Mouse (Mus musculus): ENCODE results near the gene Theg. TPM values are rescaled to one million over a fixed set of nuclear protein-coding genes. Genes with fewer than 3 reads are reported as not detected.

Gene Theg
- total RNA-seq, 2 experiments from 2014 or later = not detected

GRCm38 (mm10) chr10:79594872-79595589 lies 7.9 kb upstream of the Theg start:
- DNase-seq (ENCODE audit: low spot score) = peak; percentile 75

GRCm38 (mm10) chr10:79594111-79594510 lies 7.0 kb upstream of the Theg start:
- no peak for DNase-seq (ENCODE audit: low spot score)

- no peak for DNase-seq (ENCODE audit: low spot score)
Measured at GRCm38 (mm10) chr10:79590702-79591101, 3.6 kb upstream of the Theg start.

GRCm38 (mm10) chr10:79587752-79588126 lies 608 bp upstream of the Theg start:
- DNase-seq (ENCODE audit: low spot score) = no peak

- no peak for DNase-seq (ENCODE audit: low spot score)
Measured at GRCm38 (mm10) chr10:79586243-79586642, 888 bp downstream of the Theg start.

GRCm38 (mm10) chr10:79585723-79586122 lies 1.4 kb downstream of the Theg start:
- no peak for DNase-seq (ENCODE audit: low spot score)

GRCm38 (mm10) chr10:79585136-79585535 lies 2.0 kb downstream of the Theg start:
- no peak for DNase-seq (ENCODE audit: low spot score)

GRCm38 (mm10) chr10:79584426-79584825 lies 2.7 kb downstream of the Theg start:
- no peak for DNase-seq (ENCODE audit: low spot score)

GRCm38 (mm10) chr10:79584021-79584420 lies 3.1 kb downstream of the Theg start:
- DNase-seq (ENCODE audit: low spot score) = no peak

- no peak for DNase-seq (ENCODE audit: low spot score)
Measured at GRCm38 (mm10) chr10:79581501-79581900, 5.6 kb downstream of the Theg start.

GRCm38 (mm10) chr10:79580811-79581210 lies 6.3 kb downstream of the Theg start:
- DNase-seq (ENCODE audit: low spot score) = no peak

GRCm38 (mm10) chr10:79580356-79580755 lies 6.8 kb downstream of the Theg start:
- no peak for DNase-seq (ENCODE audit: low spot score)

GRCm38 (mm10) chr10:79579781-79580180 lies 7.3 kb downstream of the Theg start:
- DNase-seq (ENCODE audit: low spot score) = no peak

- DNase-seq (ENCODE audit: low spot score) = no peak
Measured at GRCm38 (mm10) chr10:79578891-79579290, 8.2 kb downstream of the Theg start.

- DNase-seq (ENCODE audit: low spot score) = no peak
Measured at GRCm38 (mm10) chr10:79578276-79578675, 8.9 kb downstream of the Theg start.

GRCm38 (mm10) chr10:79577376-79577775 lies 9.8 kb downstream of the Theg start:
- DNase-seq (ENCODE audit: low spot score) = no peak

GRCm38 (mm10) chr10:79575754-79576153 lies 11.4 kb downstream of the Theg start:
- DNase-seq (ENCODE audit: low spot score) = no peak

- no peak for DNase-seq (ENCODE audit: low spot score)
Measured at GRCm38 (mm10) chr10:79574796-79575195, 12.3 kb downstream of the Theg start.

GRCm38 (mm10) chr10:79574350-79574749 lies 12.8 kb downstream of the Theg start:
- DNase-seq (ENCODE audit: low spot score) = no peak

GRCm38 (mm10) chr10:79573611-79574010 lies 13.5 kb downstream of the Theg start:
- no peak for DNase-seq (ENCODE audit: low spot score)

- no peak for DNase-seq (ENCODE audit: low spot score)
Measured at GRCm38 (mm10) chr10:79571314-79571713, 15.8 kb downstream of the Theg start.

- no peak for DNase-seq (ENCODE audit: low spot score)
Measured at GRCm38 (mm10) chr10:79569921-79570320, 17.2 kb downstream of the Theg start.

- no peak for DNase-seq (ENCODE audit: low spot score)
Measured at GRCm38 (mm10) chr10:79559716-79560115, 27.4 kb downstream of the Theg start.

GRCm38 (mm10) chr10:79557496-79557895 lies 29.6 kb downstream of the Theg start:
- no peak for DNase-seq (ENCODE audit: low spot score)

Measured in gastrocnemius, adult 18-20 months (tissue).